Mouse (Mus musculus): ENCODE results near the gene Pramef8. TPM values are rescaled to one million over a fixed set of nuclear protein-coding genes. Genes with fewer than 3 reads are reported as not detected.

The Pramef8 gene
- polyA plus RNA-seq (2016; fragmentation: Nextera tagmentation; extraction: Ambion mirVana) = 23.5 and 23.8 TPM in 2 replicates

DNA sequence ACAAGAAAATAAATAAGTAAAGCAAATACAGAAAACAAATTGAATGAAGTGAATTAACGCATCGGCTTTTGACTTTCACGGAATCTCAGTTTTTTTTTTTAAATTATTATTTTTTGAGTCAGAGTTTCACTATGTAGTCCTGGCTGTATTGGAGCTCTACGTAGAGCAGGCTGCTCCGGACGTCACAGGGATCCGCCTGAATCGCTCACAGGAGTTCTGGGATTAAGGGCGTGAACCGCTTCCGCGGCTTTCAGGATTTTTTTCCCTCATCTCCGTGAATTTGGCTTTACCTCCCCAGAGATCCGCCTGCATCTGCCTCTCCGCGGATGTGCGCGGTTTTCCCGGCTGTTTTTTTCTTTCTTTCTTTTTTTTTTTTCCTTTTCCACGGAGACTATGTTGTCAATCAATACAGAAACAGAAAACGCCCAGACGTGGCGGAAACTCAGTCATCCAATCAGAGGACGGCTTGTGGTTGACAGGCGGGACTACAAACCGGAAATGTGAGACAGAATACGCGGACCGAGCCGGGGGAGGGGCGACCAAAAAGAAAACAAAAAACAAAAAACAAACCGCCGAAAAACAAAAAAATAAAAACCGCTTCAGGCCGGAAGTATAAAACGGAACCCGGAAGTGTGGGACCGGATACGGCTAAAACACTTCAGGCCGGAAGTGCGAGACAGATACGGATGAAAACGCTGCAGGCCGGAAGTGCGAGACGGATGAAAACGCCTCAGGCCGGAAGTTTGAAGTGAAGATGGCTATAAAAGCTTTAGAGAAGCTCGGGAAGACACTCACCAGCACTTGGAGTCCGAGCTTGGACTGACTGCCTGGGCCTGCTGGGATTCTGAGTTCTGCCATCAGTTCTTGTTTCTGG, at the start of gene Pramef8:
Gene Pramef8, plus strand, starts transcription at position 208 of the 874 bp plus-strand sequence.
- H3K4me1 ChIP-seq = peaks cover 5% of the 10 kb centered on the region
- peaks cover 4% of the 10 kb centered on the region; the same call in 1 of the 2 replicates for H3K27me3 ChIP-seq
- under 1% methylated on average over 50 of the region's 50 CpGs for WGBS
- peak; percentile 95 for ATAC-seq (ENCODE audit: low FRiP score)
- H3K4me2 ChIP-seq (replicated peaks) = peak within 1 kb of the TSS; percentile 53
- peak within 1 kb of the TSS; percentile 89 for H3K27ac ChIP-seq
- peak within 1 kb of the TSS; percentile 53 for H3K9ac ChIP-seq
- H3K9me3 ChIP-seq (replicated peaks) = no peaks in the 10 kb centered on the region
- peaks cover 34% of the 10 kb centered on the region for H3K36me3 ChIP-seq
- H3K4me3 ChIP-seq = peak within 1 kb of the TSS; percentile 51

DNA sequence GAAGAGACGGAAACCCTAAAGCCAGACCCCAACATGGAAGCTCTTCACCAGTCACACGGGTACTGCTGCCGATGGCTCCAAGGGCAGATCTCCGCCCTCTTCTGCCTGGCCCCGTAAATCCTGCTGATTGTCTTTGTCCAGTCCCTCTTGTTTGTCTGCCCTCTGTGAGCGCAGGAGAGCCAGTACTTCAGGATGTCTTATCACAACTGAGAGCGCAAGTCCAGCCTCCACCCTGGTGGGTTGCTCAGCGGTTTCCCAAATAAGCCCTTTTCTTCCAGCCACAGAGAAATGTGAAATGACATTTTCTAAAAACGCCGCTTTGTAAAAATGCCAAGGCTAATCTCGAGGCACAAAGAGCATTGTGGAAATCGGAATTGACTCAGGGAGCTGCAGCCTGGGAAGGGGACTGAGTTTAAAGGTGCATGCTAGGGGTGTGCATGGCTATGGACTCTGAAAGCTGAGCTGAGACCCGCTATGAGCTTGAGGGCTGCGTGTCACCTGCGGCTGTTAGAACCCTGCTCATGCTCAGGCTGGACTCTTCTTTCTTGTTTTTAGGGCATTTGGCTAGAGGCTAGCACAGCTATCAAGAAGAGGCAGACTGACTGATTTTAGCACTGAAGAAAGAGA, 45.7 kb upstream of the Pramef8 start:
- no peak overlapping the region for H3K9ac ChIP-seq
- 51% methylated on average over 15 of the region's 15 CpGs for WGBS
- H3K4me1 ChIP-seq = peaks cover 3% of the 10 kb centered on the region; the same call in 1 of the 2 replicates
- no peaks in the 10 kb centered on the region for H3K36me3 ChIP-seq
- no peak overlapping the region for H3K27ac ChIP-seq
- H3K4me2 ChIP-seq (replicated peaks) = no peak overlapping the region
- H3K4me3 ChIP-seq = no peak overlapping the region
- ATAC-seq (ENCODE audit: low FRiP score) = no peak
- H3K27me3 ChIP-seq = no peaks in the 10 kb centered on the region
- H3K9me3 ChIP-seq (replicated peaks) = no peaks in the 10 kb centered on the region

DNA sequence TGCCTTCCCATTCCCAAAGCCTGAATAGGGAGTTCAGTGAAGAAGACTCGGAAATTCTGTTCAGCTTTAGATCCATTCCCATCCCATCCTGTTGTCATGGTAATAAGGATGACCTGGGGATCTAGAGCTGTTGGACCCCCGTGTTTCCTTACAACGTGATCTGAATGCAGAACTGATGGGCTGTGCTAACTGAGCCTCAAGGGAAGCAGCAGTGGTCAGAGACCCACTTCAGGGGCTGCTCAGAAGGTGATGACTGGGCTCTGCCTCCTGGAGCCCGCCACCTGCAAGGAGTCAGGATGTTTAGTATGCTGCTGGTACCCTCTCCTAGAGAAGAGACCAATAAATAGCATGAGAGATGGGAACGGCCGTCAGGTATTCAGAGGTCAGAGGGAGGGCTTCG, 32.7 kb upstream of the Pramef8 start:
- Histone ChIP-seq H3K4me3 (no peak overlapping the region), H3K4me2 (replicated peaks) (peak overlapping the region; percentile 41), H3K9ac (peak overlapping the region; percentile 47), H3K4me1 (peaks cover 15% of the 10 kb centered on the region), H3K9me3 (replicated peaks) (no peaks in the 10 kb centered on the region), H3K36me3 (no peaks in the 10 kb centered on the region), H3K27ac (peak overlapping the region; percentile 62), H3K27me3 (no peaks in the 10 kb centered on the region; the same call in 1 of the 2 replicates)
- peak; percentile 69 for ATAC-seq (ENCODE audit: low FRiP score)
- 14% methylated on average over 7 of the region's 7 CpGs for WGBS

DNA sequence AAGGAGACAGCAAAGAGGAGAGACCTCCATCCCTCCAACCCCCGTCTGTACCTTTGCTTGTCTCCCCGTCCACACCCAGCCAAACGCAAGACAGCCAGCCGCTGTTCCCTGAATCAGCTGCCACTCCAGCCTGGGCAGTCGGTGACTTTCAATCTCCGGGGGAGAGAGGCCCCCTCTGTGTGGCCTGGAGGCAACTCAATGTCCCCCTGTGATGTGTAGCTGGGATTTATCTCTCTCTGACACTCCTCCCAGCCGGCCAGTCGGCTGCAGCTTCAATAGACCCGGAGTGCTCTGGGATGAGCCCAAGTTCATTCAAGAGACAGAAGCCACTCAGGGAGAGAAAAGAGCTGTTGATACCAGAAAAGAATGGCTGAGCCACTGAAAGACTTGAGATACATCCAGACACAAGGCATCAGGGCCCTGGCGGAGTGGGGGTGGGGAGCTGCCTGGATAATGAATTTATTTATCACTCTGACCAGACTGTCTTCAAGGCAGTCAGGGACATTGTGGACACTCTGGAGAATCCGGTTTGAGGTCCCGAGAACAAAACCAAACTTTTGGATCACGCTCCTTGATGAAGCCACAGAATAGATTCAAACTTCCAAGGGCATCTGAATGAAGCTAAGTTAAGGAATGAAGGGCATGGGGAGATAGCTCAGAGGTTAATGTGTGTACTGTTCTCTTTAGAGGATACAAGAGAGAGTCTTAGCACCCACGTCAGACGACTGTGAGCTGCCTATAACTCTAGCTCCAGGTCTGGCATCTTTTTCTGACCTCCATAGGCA, 32.1 kb upstream of the Pramef8 start:
- Histone ChIP-seq H3K9me3 (replicated peaks) (no peaks in the 10 kb centered on the region), H3K4me2 (replicated peaks) (peak overlapping the region; percentile 41), H3K9ac (peak overlapping the region; percentile 47), H3K4me3 (no peak overlapping the region), H3K27me3 (no peaks in the 10 kb centered on the region; the same call in 1 of the 2 replicates), H3K36me3 (no peaks in the 10 kb centered on the region), H3K4me1 (peaks cover 15% of the 10 kb centered on the region), H3K27ac (peak overlapping the region; percentile 62)
- ATAC-seq (ENCODE audit: low FRiP score) = peak; percentile 79
- WGBS = 19% methylated on average over 15 of the region's 15 CpGs

DNA sequence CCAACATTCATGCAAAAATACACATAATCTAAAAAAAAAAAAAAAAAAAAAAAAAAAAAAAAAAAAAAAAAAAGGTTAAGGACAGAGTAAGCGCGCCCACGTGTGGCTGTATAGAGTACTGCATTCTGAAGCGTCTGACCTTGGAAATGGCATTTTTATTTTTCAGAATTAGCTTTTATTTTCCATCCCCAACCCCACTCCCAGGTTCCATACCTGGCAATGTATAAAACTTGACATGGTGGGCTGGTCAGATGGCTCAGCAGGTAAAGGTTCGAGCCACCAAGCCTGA, 31.6 kb upstream of the Pramef8 start:
- no peak overlapping the region for H3K9ac ChIP-seq
- no peaks in the 10 kb centered on the region for H3K9me3 ChIP-seq (replicated peaks)
- H3K4me2 ChIP-seq (replicated peaks) = no peak overlapping the region
- no peak for ATAC-seq (ENCODE audit: low FRiP score)
- H3K27ac ChIP-seq = no peak overlapping the region
- H3K27me3 ChIP-seq = no peaks in the 10 kb centered on the region; the same call in 1 of the 2 replicates
- no peak overlapping the region for H3K4me3 ChIP-seq
- no peaks in the 10 kb centered on the region for H3K36me3 ChIP-seq
- H3K4me1 ChIP-seq = peaks cover 15% of the 10 kb centered on the region
- WGBS = 3% methylated on average over 5 of the region's 5 CpGs

DNA sequence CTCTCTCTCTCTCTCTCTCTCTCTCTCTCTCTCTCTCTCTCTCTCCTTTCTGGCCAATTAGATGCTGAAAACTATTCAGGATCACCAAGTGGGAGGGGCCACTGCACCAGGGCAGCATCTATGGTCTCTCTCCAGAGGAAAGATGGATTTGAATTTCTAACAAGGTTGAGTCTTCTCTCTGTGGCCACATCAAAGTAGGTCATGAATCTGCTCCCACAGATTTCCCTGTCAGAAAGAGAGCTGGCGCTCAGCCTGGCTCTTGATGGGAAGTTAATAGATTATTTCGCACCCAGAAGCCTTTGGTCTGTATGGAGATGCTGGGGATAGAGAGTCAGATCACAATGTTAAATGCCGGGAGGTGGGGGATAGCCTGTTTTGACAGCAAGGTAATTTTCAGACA, 30.1 kb upstream of the Pramef8 start:
- H3K27me3 ChIP-seq = no peaks in the 10 kb centered on the region; the same call in 1 of the 2 replicates
- no peak for ATAC-seq (ENCODE audit: low FRiP score)
- H3K36me3 ChIP-seq = no peaks in the 10 kb centered on the region
- H3K4me1 ChIP-seq = peaks cover 15% of the 10 kb centered on the region
- no peak overlapping the region for H3K9ac ChIP-seq
- H3K4me2 ChIP-seq (replicated peaks) = no peak overlapping the region
- 71% methylated on average over 3 of the region's 3 CpGs for WGBS
- no peak overlapping the region for H3K27ac ChIP-seq
- no peak overlapping the region for H3K4me3 ChIP-seq
- H3K9me3 ChIP-seq (replicated peaks) = no peaks in the 10 kb centered on the region

DNA sequence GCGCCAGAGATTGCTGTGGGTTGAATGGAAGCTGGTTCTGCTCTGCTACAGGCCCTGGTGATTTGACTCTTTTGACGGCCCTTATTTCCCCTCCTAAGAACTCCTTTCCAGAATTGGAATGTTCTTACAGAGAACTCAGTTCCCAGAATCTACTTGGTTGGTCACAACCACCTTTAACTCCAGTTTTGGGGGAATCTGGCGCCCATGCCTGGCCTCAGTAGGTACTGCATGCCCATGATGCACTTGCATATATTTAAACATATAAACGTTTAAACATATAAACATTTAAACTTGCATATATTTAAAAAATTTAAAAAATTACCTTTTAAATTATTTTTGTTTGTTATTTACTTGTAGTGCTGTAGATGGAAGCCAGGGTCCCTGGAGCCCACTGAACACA, 28.6 kb upstream of the Pramef8 start:
- Histone ChIP-seq H3K36me3 (no peaks in the 10 kb centered on the region), H3K4me2 (replicated peaks) (no peak overlapping the region), H3K27ac (no peak overlapping the region), H3K4me1 (peaks cover 15% of the 10 kb centered on the region), H3K4me3 (no peak overlapping the region), H3K9ac (no peak overlapping the region), H3K27me3 (no peaks in the 10 kb centered on the region; the same call in 1 of the 2 replicates), H3K9me3 (replicated peaks) (no peaks in the 10 kb centered on the region)
- ATAC-seq (ENCODE audit: low FRiP score) = no peak
- WGBS = 45% methylated on average over 4 of the region's 4 CpGs

DNA sequence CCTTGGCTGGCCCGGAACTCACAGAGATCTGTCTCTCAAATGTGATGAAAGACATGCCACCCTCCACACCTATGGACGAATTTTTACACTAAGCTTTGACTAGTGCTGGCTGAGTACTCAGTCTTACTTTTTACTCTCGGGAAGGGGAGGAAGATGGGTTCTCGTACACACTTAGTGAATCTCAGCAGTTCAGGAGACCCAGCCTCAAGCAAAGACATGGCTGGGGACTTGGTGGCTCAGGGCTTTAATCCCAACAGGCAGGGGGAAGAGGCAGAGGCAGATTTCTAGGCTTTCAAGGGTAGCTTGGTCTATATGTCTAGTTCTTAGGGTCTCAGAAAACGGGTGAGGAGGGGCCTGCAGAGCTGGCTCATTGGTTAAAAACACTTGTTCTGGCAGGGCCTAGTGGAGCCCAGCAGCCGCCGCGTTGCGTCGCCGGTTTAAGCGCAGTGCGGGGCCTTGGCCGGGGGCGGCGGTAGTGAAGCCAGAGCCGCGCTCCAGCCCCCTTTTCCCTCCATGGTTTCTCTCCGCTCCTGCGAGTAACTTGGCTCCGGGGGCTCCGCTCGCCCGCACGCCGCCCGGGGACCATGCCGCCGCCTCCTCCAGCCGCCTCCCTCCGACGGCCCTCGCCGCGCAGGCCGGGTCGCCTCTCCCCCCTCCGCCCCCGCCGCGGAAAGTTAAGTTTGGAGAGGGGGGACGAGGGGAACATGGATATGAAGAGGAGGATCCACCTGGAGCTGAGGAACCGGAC, 23.1 kb upstream of the Pramef8 start:
- peak overlapping the region; percentile 53 for H3K4me2 ChIP-seq (replicated peaks)
- ATAC-seq (ENCODE audit: low FRiP score) = peak; percentile 83
- no peaks in the 10 kb centered on the region for H3K27me3 ChIP-seq
- peak overlapping the region; percentile 35 for H3K4me3 ChIP-seq
- no peaks in the 10 kb centered on the region for H3K36me3 ChIP-seq
- WGBS = 9% methylated on average over 43 of the region's 43 CpGs
- H3K9ac ChIP-seq = 0 out of 2 replicates have a peak overlapping the region, but pooled peaks have one; percentile 41
- no peak overlapping the region for H3K27ac ChIP-seq
- H3K4me1 ChIP-seq = no peaks in the 10 kb centered on the region
- H3K9me3 ChIP-seq (replicated peaks) = peaks cover 6% of the 10 kb centered on the region; the same call in 1 of the 2 replicates

DNA sequence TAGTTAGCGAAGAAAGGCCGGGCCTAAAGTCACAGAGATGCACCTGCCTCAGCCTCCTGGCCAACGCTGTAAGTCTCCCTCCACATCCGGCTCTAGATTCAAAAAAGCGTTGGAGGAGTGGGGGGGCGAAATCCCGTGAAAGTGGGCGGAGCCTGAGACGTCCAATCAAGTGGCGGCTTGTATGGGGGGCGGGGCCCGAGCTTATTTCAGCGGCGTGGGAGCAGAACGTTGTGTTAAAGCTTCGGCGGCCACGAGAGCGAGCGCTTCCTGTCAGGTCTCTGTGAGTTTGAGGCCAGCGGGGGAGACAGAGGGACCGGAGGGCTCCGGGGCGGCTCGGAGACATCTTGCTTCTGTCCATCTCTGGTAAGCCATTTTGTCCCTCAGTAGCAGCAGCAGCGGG, 18.0 kb upstream of the Pramef8 start, which contains the start of gene Pramel1:
Gene Pramel1, plus strand, starts transcription at position 248 of the 400 bp plus-strand sequence.
- H3K9me3 ChIP-seq (replicated peaks) = peaks cover 8% of the 10 kb centered on the region; the same call in 1 of the 2 replicates
- ATAC-seq (ENCODE audit: low FRiP score) = no peak
- 79% methylated on average over 26 of the region's 26 CpGs for WGBS

DNA sequence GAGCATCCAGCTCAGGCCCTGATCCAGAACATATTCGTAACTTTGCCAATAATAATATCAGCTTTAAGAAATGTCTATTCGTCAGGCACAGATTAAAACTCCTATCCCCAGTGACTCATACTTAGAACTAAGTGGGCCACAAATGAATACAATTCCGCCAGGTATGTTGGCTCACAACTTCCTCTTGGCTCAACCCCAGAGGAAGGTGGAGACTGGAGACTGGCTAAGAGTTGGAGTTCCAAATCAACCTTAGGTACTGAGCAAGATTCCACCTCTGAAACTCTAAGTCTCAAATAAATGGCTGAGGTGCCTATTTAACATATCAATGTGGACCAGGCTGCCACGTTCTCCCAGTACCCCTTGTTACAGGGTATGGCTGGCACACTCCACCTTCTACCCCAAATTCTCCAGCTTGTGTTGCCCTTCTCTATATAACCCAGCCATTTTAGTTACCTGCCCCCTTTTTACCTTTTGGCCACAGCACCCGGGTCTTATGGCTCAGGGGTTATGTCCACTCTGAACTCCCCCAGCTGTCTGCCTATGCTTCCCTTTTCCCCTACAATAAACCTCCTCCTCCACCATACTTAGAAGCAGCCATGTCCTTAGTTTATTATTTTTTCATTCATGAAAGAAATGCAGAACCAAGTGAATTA, 534 bp upstream of the Pramef8 start:
- no peak overlapping the region for H3K27ac ChIP-seq
- peaks cover 5% of the 10 kb centered on the region for H3K4me1 ChIP-seq
- peaks cover 26% of the 10 kb centered on the region for H3K36me3 ChIP-seq
- H3K4me3 ChIP-seq = peak overlapping the region; percentile 51
- peak overlapping the region; percentile 53 for H3K9ac ChIP-seq
- H3K4me2 ChIP-seq (replicated peaks) = peak overlapping the region; percentile 53
- WGBS = 68% methylated on average over 5 of the region's 5 CpGs
- peaks cover 4% of the 10 kb centered on the region; the same call in 1 of the 2 replicates for H3K27me3 ChIP-seq
- no peaks in the 10 kb centered on the region for H3K9me3 ChIP-seq (replicated peaks)
- ATAC-seq (ENCODE audit: low FRiP score) = peak; percentile 30

More for the DNA sequence above, 18.0 kb upstream of the Pramef8 start, which contains the start of gene Pramel1:
- Histone ChIP-seq H3K4me1 (no peaks in the 10 kb centered on the region), H3K4me3 (no peak within 1 kb of the TSS), H3K9ac (no peak within 1 kb of the TSS), H3K27me3 (no peaks in the 10 kb centered on the region), H3K27ac (no peak within 1 kb of the TSS), H3K4me2 (replicated peaks) (no peak within 1 kb of the TSS), H3K36me3 (no peaks in the 10 kb centered on the region)

DNA sequence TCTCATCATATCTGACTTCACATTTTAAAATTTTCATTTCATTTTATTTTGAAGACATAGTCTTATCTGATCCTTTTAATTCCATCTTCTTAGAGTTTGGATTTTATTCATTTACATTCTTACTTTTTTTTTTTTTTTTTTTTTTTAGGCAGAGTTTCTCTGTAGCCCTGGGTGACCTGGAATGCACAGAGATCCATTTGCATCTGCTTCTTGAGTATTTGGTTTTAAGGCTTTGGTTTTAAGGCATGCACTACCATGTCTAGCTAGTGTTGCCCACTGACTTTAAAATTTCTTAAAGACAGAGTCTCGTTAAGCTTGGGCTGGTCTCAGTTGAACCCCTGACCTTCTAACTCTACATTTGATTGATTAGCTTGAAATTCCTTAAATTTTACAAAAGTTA, 1.4 kb downstream of the Pramef8 start:
- no peak overlapping the region for H3K4me2 ChIP-seq (replicated peaks)
- no peak for ATAC-seq (ENCODE audit: low FRiP score)
- WGBS = 95% methylated on average over 1 of the region's 1 CpGs
- H3K9me3 ChIP-seq (replicated peaks) = no peaks in the 10 kb centered on the region
- H3K4me3 ChIP-seq = no peak overlapping the region
- peaks cover 5% of the 10 kb centered on the region for H3K4me1 ChIP-seq
- H3K27ac ChIP-seq = no peak overlapping the region
- peaks cover 46% of the 10 kb centered on the region for H3K36me3 ChIP-seq
- H3K9ac ChIP-seq = no peak overlapping the region
- H3K27me3 ChIP-seq = peaks cover 4% of the 10 kb centered on the region; the same call in 1 of the 2 replicates

Measured in hindbrain, embryonic 12.5 days (tissue).